Mouse (Mus musculus): ENCODE results near the gene Actn2.

DNA sequence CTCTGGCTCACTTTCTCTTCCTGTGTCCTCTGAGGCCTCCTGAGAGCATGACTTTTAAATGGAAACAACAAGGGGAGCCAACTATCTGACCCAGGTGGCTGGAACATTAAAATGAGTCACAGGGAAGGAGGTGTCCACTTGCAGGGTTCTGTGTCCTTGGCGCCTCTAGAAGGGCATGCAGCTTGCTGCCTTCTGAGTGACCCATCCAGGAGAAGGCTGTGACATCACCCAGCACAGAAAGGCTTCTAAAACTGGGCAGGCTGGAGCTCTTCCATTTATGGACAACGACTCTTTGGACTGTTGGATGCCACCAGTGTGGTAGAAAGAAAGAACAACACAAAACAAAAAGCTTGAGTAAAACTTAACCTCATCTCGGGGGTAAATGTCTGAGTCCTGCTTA, 56.7 kb downstream of the Actn2 start:
- no peak for TF ChIP-seq POLR2A (IDR thresholded peaks at IDR 0.05; ENCODE audit: borderline replicate concordance, extremely low read depth, low read depth, low read length)
- TF ChIP-seq CTCF (IDR thresholded peaks at IDR 0.05; ENCODE audit: insufficient read depth, low read length): no peak
